Mouse (Mus musculus) cerebellum, postnatal 4 days (tissue): Measurements from ENCODE around the gene Epha4.
A peak's percentile ranks its signal among the peaks of the same experiment; 100 is the strongest.

Experiments used
- DNase-seq, 2 experiments: peaks; one replicate each; pipeline ENCODE4 v3.0.0; 2022; ENCODE audit warnings: low spot score in 2 of 2, mixed read lengths in 1 of 2

The Epha4 gene

GRCm38 (mm10) chr1:77514963-77515650 lies at the start of gene Epha4:
TSS of gene Epha4 (minus strand) at chr1:77515088.
- DNase-seq: peak; percentile 73 to 79

- DNase-seq: no peak
Measured at GRCm38 (mm10) chr1:77556199-77556598, 41.3 kb upstream of the Epha4 start.

GRCm38 (mm10) chr1:77551927-77552326 lies 37.0 kb upstream of the Epha4 start:
- no peak for DNase-seq

- peak in 1 of 2 experiments; percentile 28 for DNase-seq
Measured at GRCm38 (mm10) chr1:77545722-77546121, 30.8 kb upstream of the Epha4 start.

- DNase-seq: no peak
Measured at GRCm38 (mm10) chr1:77545035-77545434, 30.1 kb upstream of the Epha4 start.

GRCm38 (mm10) chr1:77544279-77544678 lies 29.4 kb upstream of the Epha4 start:
- no peak for DNase-seq

GRCm38 (mm10) chr1:77539945-77540344 lies 25.1 kb upstream of the Epha4 start:
- no peak for DNase-seq

GRCm38 (mm10) chr1:77538559-77538958 lies 23.7 kb upstream of the Epha4 start:
- no peak for DNase-seq

GRCm38 (mm10) chr1:77535905-77536304 lies 21.0 kb upstream of the Epha4 start:
- no peak for DNase-seq

- DNase-seq: no peak
Measured at GRCm38 (mm10) chr1:77532576-77533183, 17.8 kb upstream of the Epha4 start.

- no peak for DNase-seq
Measured at GRCm38 (mm10) chr1:77531934-77532575, 17.2 kb upstream of the Epha4 start.

- DNase-seq: no peak
Measured at GRCm38 (mm10) chr1:77525082-77525481, 10.2 kb upstream of the Epha4 start.

GRCm38 (mm10) chr1:77523354-77523753 lies 8.5 kb upstream of the Epha4 start:
- DNase-seq: no peak

- no peak for DNase-seq
Measured at GRCm38 (mm10) chr1:77521640-77522539, 7.0 kb upstream of the Epha4 start.

GRCm38 (mm10) chr1:77518715-77519114 lies 3.8 kb upstream of the Epha4 start:
- no peak for DNase-seq

GRCm38 (mm10) chr1:77516203-77516991 lies 1.5 kb upstream of the Epha4 start:
- DNase-seq: peak; percentile 95 to 98

GRCm38 (mm10) chr1:77515651-77515981 lies 728 bp upstream of the Epha4 start:
- DNase-seq: no peak

GRCm38 (mm10) chr1:77514325-77514962 lies 444 bp downstream of the Epha4 start:
- peak in 1 of 2 experiments; percentile 44 for DNase-seq

GRCm38 (mm10) chr1:77513959-77514324 lies 946 bp downstream of the Epha4 start:
- no peak for DNase-seq

GRCm38 (mm10) chr1:77513411-77513941 lies 1.4 kb downstream of the Epha4 start:
- DNase-seq: no peak
